Mouse (Mus musculus): ENCODE measurements around the gene Ywhaq. TPM values are rescaled to one million over a fixed set of nuclear protein-coding genes. Genes with fewer than 3 reads are reported as not detected.
A peak's percentile ranks its signal among the peaks of the same experiment; 100 is the strongest.

The Ywhaq gene
- polyA plus RNA-seq (2012; fragmentation: generic; extraction: Trizol), result 156 TPM

- TF ChIP-seq USF1 (IDR thresholded peaks at IDR 0.05; ENCODE audit: low read depth) (no peak), TCF3 (IDR thresholded peaks at IDR 0.05; ENCODE audit: insufficient read length, low read depth) (no peak), E2F4 (IDR thresholded peaks at IDR 0.05; ENCODE audit: insufficient read depth) (peak; percentile 45), MAX (IDR thresholded peaks at IDR 0.05; ENCODE audit: low read depth) (no peak), MYOD1 (IDR thresholded peaks at IDR 0.05; ENCODE audit: control insufficient read depth in 1 of 3, insufficient read length in 2 of 3, low read depth in 2 of 3) (peak in 1 of 3 experiments; percentile 36), POLR2AphosphoS2 (IDR thresholded peaks at IDR 0.05; ENCODE audit: insufficient read length, low read depth) (peak; percentile 93), MYOG (IDR thresholded peaks at IDR 0.05; ENCODE audit: control insufficient read depth in 1 of 3, insufficient read depth in 1 of 3, insufficient read length in 2 of 3, low read depth in 2 of 3) (no peak), POLR2A (IDR thresholded peaks at IDR 0.05; ENCODE audit: insufficient read length, low read depth) (peak; percentile 88), REST (IDR thresholded peaks at IDR 0.05; ENCODE audit: insufficient read depth, insufficient read length) (peak; percentile 25), CEBPB (IDR thresholded peaks at IDR 0.05; ENCODE audit: insufficient read depth, poor library complexity, severe bottlenecking) (no peak), TCF12 (IDR thresholded peaks at IDR 0.05; ENCODE audit: insufficient read depth, poor library complexity, severe bottlenecking) (no peak), SRF (IDR thresholded peaks at IDR 0.05; ENCODE audit: control insufficient read depth, insufficient read length, low read depth) (peak; percentile 73)
Measured at GRCm38 (mm10) chr12:21417100-21418070, at the start of gene Ywhaq. Gene Ywhaq (minus strand): TSS chr12:21417637.

GRCm38 (mm10) chr12:21463448-21463891 is 46.0 kb upstream of the Ywhaq start:
- H3K36me3 ChIP-seq (ENCODE audit: control insufficient read depth, insufficient read depth), result no peaks in the 10 kb centered on the region
- no peak for TF ChIP-seq MAX (IDR thresholded peaks at IDR 0.05; ENCODE audit: low read depth)
- no peak for TF ChIP-seq CEBPB (IDR thresholded peaks at IDR 0.05; ENCODE audit: insufficient read depth, poor library complexity, severe bottlenecking)
- no peak for TF ChIP-seq POLR2A (IDR thresholded peaks at IDR 0.05; ENCODE audit: insufficient read length, low read depth)

More at GRCm38 (mm10) chr12:21417100-21418070, at the start of gene Ywhaq:
- Histone ChIP-seq H3K36me3 (ENCODE audit: control insufficient read depth, insufficient read depth) (peaks cover 28% of the 10 kb centered on the region), H3K4me3 (peak within 1 kb of the TSS; percentile 63), H3K27me3 (ENCODE audit: control insufficient read depth, insufficient read depth, insufficient read length) (no peaks in the 10 kb centered on the region), H3ac (ENCODE audit: control insufficient read depth, insufficient read length) (peak within 1 kb of the TSS; percentile 68), H3K4me2 (ENCODE audit: low read depth) (peak within 1 kb of the TSS; percentile 85), H3K79me2 (ENCODE audit: control insufficient read depth, insufficient read depth) (peaks cover 44% of the 10 kb centered on the region)

GRCm38 (mm10) chr12:21462658-21463057 is 45.2 kb upstream of the Ywhaq start:
- TF ChIP-seq TCF3 (IDR thresholded peaks at IDR 0.05; ENCODE audit: insufficient read length, low read depth), result no peak
- TF ChIP-seq SRF (IDR thresholded peaks at IDR 0.05; ENCODE audit: control insufficient read depth, insufficient read length, low read depth), result peak; percentile 25
- H3K79me2 ChIP-seq (ENCODE audit: control insufficient read depth, insufficient read depth), result no peaks in the 10 kb centered on the region
- no peaks in the 10 kb centered on the region for H3K27me3 ChIP-seq (ENCODE audit: control insufficient read depth, insufficient read depth, insufficient read length)
- H3K36me3 ChIP-seq (ENCODE audit: control insufficient read depth, insufficient read depth), result no peaks in the 10 kb centered on the region
- H3ac ChIP-seq (ENCODE audit: control insufficient read depth, insufficient read length), result no peak overlapping the region
- peak overlapping the region; percentile 13 for H3K4me2 ChIP-seq (ENCODE audit: low read depth)
- no peak overlapping the region for H3K4me3 ChIP-seq

More at GRCm38 (mm10) chr12:21463448-21463891, 46.0 kb upstream of the Ywhaq start:
- no peaks in the 10 kb centered on the region for H3K79me2 ChIP-seq (ENCODE audit: control insufficient read depth, insufficient read depth)
- H3K4me2 ChIP-seq (ENCODE audit: low read depth), result peak overlapping the region; percentile 13
- no peak overlapping the region for H3K4me3 ChIP-seq
- no peak overlapping the region for H3ac ChIP-seq (ENCODE audit: control insufficient read depth, insufficient read length)
- H3K27me3 ChIP-seq (ENCODE audit: control insufficient read depth, insufficient read depth, insufficient read length), result no peaks in the 10 kb centered on the region

GRCm38 (mm10) chr12:21459681-21460080 is 42.2 kb upstream of the Ywhaq start:
- Histone ChIP-seq H3K4me3 (no peak overlapping the region), H3K36me3 (ENCODE audit: control insufficient read depth, insufficient read depth) (no peaks in the 10 kb centered on the region), H3K4me2 (ENCODE audit: low read depth) (no peak overlapping the region), H3ac (ENCODE audit: control insufficient read depth, insufficient read length) (no peak overlapping the region), H3K79me2 (ENCODE audit: control insufficient read depth, insufficient read depth) (no peaks in the 10 kb centered on the region), H3K27me3 (ENCODE audit: control insufficient read depth, insufficient read depth, insufficient read length) (no peaks in the 10 kb centered on the region)
- no peak for TF ChIP-seq SRF (IDR thresholded peaks at IDR 0.05; ENCODE audit: control insufficient read depth, insufficient read length, low read depth)
- no peak for TF ChIP-seq MYOG (IDR thresholded peaks at IDR 0.05; ENCODE audit: control insufficient read depth in 1 of 3, insufficient read depth in 1 of 3, insufficient read length in 2 of 3, low read depth in 2 of 3)
- TF ChIP-seq POLR2AphosphoS2 (IDR thresholded peaks at IDR 0.05; ENCODE audit: insufficient read length, low read depth), result no peak
- no peak for TF ChIP-seq POLR2A (IDR thresholded peaks at IDR 0.05; ENCODE audit: insufficient read length, low read depth)
- TF ChIP-seq MAX (IDR thresholded peaks at IDR 0.05; ENCODE audit: low read depth), result no peak
- TF ChIP-seq TCF12 (IDR thresholded peaks at IDR 0.05; ENCODE audit: insufficient read depth, poor library complexity, severe bottlenecking), result no peak
- no peak for TF ChIP-seq E2F4 (IDR thresholded peaks at IDR 0.05; ENCODE audit: insufficient read depth)
- TF ChIP-seq USF1 (IDR thresholded peaks at IDR 0.05; ENCODE audit: low read depth), result no peak

GRCm38 (mm10) chr12:21456021-21456420 is 38.6 kb upstream of the Ywhaq start:
- no peaks in the 10 kb centered on the region for H3K79me2 ChIP-seq (ENCODE audit: control insufficient read depth, insufficient read depth)
- no peak overlapping the region for H3K4me2 ChIP-seq (ENCODE audit: low read depth)
- H3K4me3 ChIP-seq, result no peak overlapping the region
- no peak overlapping the region for H3ac ChIP-seq (ENCODE audit: control insufficient read depth, insufficient read length)
- no peaks in the 10 kb centered on the region for H3K36me3 ChIP-seq (ENCODE audit: control insufficient read depth, insufficient read depth)
- no peak for TF ChIP-seq SRF (IDR thresholded peaks at IDR 0.05; ENCODE audit: control insufficient read depth, insufficient read length, low read depth)
- no peak for TF ChIP-seq USF1 (IDR thresholded peaks at IDR 0.05; ENCODE audit: low read depth)
- TF ChIP-seq TCF12 (IDR thresholded peaks at IDR 0.05; ENCODE audit: insufficient read depth, poor library complexity, severe bottlenecking), result no peak
- TF ChIP-seq MYOD1 (IDR thresholded peaks at IDR 0.05; ENCODE audit: control insufficient read depth in 1 of 3, insufficient read length in 2 of 3, low read depth in 2 of 3), result no peak
- TF ChIP-seq POLR2AphosphoS2 (IDR thresholded peaks at IDR 0.05; ENCODE audit: insufficient read length, low read depth), result no peak
- TF ChIP-seq MAX (IDR thresholded peaks at IDR 0.05; ENCODE audit: low read depth), result no peak
- TF ChIP-seq POLR2A (IDR thresholded peaks at IDR 0.05; ENCODE audit: insufficient read length, low read depth), result no peak
- TF ChIP-seq MYOG (IDR thresholded peaks at IDR 0.05; ENCODE audit: control insufficient read depth in 1 of 3, insufficient read depth in 1 of 3, insufficient read length in 2 of 3, low read depth in 2 of 3), result no peak
- TF ChIP-seq E2F4 (IDR thresholded peaks at IDR 0.05; ENCODE audit: insufficient read depth), result no peak
- TF ChIP-seq CEBPB (IDR thresholded peaks at IDR 0.05; ENCODE audit: insufficient read depth, poor library complexity, severe bottlenecking), result no peak
- no peak for TF ChIP-seq REST (IDR thresholded peaks at IDR 0.05; ENCODE audit: insufficient read depth, insufficient read length)
- TF ChIP-seq TCF3 (IDR thresholded peaks at IDR 0.05; ENCODE audit: insufficient read length, low read depth), result no peak
- H3K27me3 ChIP-seq (ENCODE audit: control insufficient read depth, insufficient read depth, insufficient read length), result no peaks in the 10 kb centered on the region

All from myocyte (in vitro differentiated cells).